Mouse (Mus musculus): ENCODE results near the gene Padi4. TPM values are rescaled to one million over a fixed set of nuclear protein-coding genes. Genes with fewer than 3 reads are reported as not detected.

The Padi4 gene
- polyA plus RNA-seq, 1 experiment from 2014 or later: 0.38 TPM

- Histone ChIP-seq H3K4me2 (ENCODE audit: low read depth, low read length) (no peak overlapping the region), H3K4me1 (ENCODE audit: control insufficient read depth, insufficient read depth, low read length) (peaks cover 16% of the 10 kb centered on the region; the same call in 1 of the 2 replicates), H3K4me3 (ENCODE audit: low read depth, low read length) (no peak overlapping the region), H3K9me3 (ENCODE audit: control insufficient read depth, low read length) (no peaks in the 10 kb centered on the region), H3K27me3 (replicated peaks; ENCODE audit: control insufficient read depth, insufficient read depth, low read length) (no peaks in the 10 kb centered on the region), H3K9ac (ENCODE audit: low read depth, low read length) (no peak overlapping the region), H3K36me3 (ENCODE audit: control insufficient read depth, insufficient read depth, low read length) (no peaks in the 10 kb centered on the region), H3K27ac (replicated peaks; ENCODE audit: low read depth, low read length) (no peak overlapping the region)
- WGBS: 35% methylated on average over 9 of the region's 14 CpGs
- ATAC-seq (ENCODE audit: low read depth) (peak; percentile 37; the same call in 1 of the 2 replicates), DNase-seq (ENCODE audit: low spot score) (peak; percentile 70)
Measured at GRCm38 (mm10) chr4:140812609-140813008, 38.6 kb upstream of the Padi4 start.

DNA sequence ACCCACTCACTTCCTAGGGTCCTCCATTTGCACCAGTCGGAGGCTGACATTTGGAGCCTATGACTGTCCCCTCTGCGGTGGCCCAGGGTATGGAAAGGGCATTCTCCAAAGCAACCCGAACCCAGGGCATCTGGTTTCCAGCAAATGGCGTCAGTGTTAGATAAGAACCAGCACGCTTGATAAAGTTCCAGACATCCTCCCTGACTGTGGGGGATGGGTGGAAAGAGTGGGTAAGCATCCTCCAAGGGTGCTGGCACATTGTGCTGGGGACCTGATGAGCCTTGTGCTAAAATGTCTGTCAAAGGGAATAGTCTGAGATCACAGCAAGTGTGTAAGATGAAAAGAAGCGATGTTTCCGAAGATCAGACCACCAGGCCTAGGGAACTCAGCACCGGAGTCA is 38.2 kb upstream of the Padi4 start:
- 69% methylated on average over 8 of the region's 8 CpGs for WGBS
- DNase-seq (ENCODE audit: low spot score) (no peak), ATAC-seq (ENCODE audit: low read depth) (no peak)
- no peak overlapping the region for H3K27ac ChIP-seq (replicated peaks; ENCODE audit: low read depth, low read length)
- no peaks in the 10 kb centered on the region for H3K27me3 ChIP-seq (replicated peaks; ENCODE audit: control insufficient read depth, insufficient read depth, low read length)
- peaks cover 16% of the 10 kb centered on the region; the same call in 1 of the 2 replicates for H3K4me1 ChIP-seq (ENCODE audit: control insufficient read depth, insufficient read depth, low read length)
- H3K4me2 ChIP-seq (ENCODE audit: low read depth, low read length): no peak overlapping the region
- H3K9ac ChIP-seq (ENCODE audit: low read depth, low read length): no peak overlapping the region
- H3K9me3 ChIP-seq (ENCODE audit: control insufficient read depth, low read length): no peaks in the 10 kb centered on the region
- H3K4me3 ChIP-seq (ENCODE audit: low read depth, low read length): no peak overlapping the region
- no peaks in the 10 kb centered on the region for H3K36me3 ChIP-seq (ENCODE audit: control insufficient read depth, insufficient read depth, low read length)

- no peak within 1 kb of the TSS for H3K27ac ChIP-seq (replicated peaks; ENCODE audit: low read depth, low read length)
- ATAC-seq (ENCODE audit: low read depth) (no peak), DNase-seq (ENCODE audit: low spot score) (no peak)
- H3K4me2 ChIP-seq (ENCODE audit: low read depth, low read length): no peak within 1 kb of the TSS
- H3K4me1 ChIP-seq (ENCODE audit: control insufficient read depth, insufficient read depth, low read length): peaks cover 16% of the 10 kb centered on the region; the same call in 1 of the 2 replicates
- WGBS: 72% methylated on average over 15 of the region's 16 CpGs
- H3K27me3 ChIP-seq (replicated peaks; ENCODE audit: control insufficient read depth, insufficient read depth, low read length): no peaks in the 10 kb centered on the region
- no peaks in the 10 kb centered on the region for H3K36me3 ChIP-seq (ENCODE audit: control insufficient read depth, insufficient read depth, low read length)
- no peaks in the 10 kb centered on the region for H3K9me3 ChIP-seq (ENCODE audit: control insufficient read depth, low read length)
- H3K4me3 ChIP-seq (ENCODE audit: low read depth, low read length): no peak within 1 kb of the TSS
- H3K9ac ChIP-seq (ENCODE audit: low read depth, low read length): no peak within 1 kb of the TSS
Measured at GRCm38 (mm10) chr4:140810458-140811260, 36.6 kb upstream of the Padi4 start, which contains the start of gene Padi3. Gene Padi3 (minus strand): TSS chr4:140810648.

GRCm38 (mm10) chr4:140809118-140809517 is 35.1 kb upstream of the Padi4 start:
- H3K4me1 ChIP-seq (ENCODE audit: control insufficient read depth, insufficient read depth, low read length): 0 out of 2 replicates have a peak, but pooled peaks cover 9% of the 10 kb centered on the region
- H3K4me2 ChIP-seq (ENCODE audit: low read depth, low read length): no peak overlapping the region
- ATAC-seq (ENCODE audit: low read depth): no peak
- WGBS: 68% methylated on average over 6 of the region's 8 CpGs
- no peak for DNase-seq (ENCODE audit: low spot score)
- H3K27ac ChIP-seq (replicated peaks; ENCODE audit: low read depth, low read length): no peak overlapping the region
- H3K27me3 ChIP-seq (replicated peaks; ENCODE audit: control insufficient read depth, insufficient read depth, low read length): no peaks in the 10 kb centered on the region
- no peaks in the 10 kb centered on the region for H3K36me3 ChIP-seq (ENCODE audit: control insufficient read depth, insufficient read depth, low read length)
- H3K9me3 ChIP-seq (ENCODE audit: control insufficient read depth, low read length): no peaks in the 10 kb centered on the region
- no peak overlapping the region for H3K9ac ChIP-seq (ENCODE audit: low read depth, low read length)
- no peak overlapping the region for H3K4me3 ChIP-seq (ENCODE audit: low read depth, low read length)

GRCm38 (mm10) chr4:140804601-140805000 is 30.6 kb upstream of the Padi4 start:
- no peak overlapping the region for H3K27ac ChIP-seq (replicated peaks; ENCODE audit: low read depth, low read length)
- no peaks in the 10 kb centered on the region for H3K9me3 ChIP-seq (ENCODE audit: control insufficient read depth, low read length)
- no peak overlapping the region for H3K4me3 ChIP-seq (ENCODE audit: low read depth, low read length)
- 83% methylated on average over 9 of the region's 9 CpGs for WGBS
- DNase-seq (ENCODE audit: low spot score): no peak
- H3K27me3 ChIP-seq (replicated peaks; ENCODE audit: control insufficient read depth, insufficient read depth, low read length): no peaks in the 10 kb centered on the region
- H3K4me1 ChIP-seq (ENCODE audit: control insufficient read depth, insufficient read depth, low read length): no peaks in the 10 kb centered on the region
- no peaks in the 10 kb centered on the region for H3K36me3 ChIP-seq (ENCODE audit: control insufficient read depth, insufficient read depth, low read length)
- no peak overlapping the region for H3K4me2 ChIP-seq (ENCODE audit: low read depth, low read length)
- no peak overlapping the region for H3K9ac ChIP-seq (ENCODE audit: low read depth, low read length)
- ATAC-seq (ENCODE audit: low read depth): no peak

GRCm38 (mm10) chr4:140801364-140801763 is 27.3 kb upstream of the Padi4 start:
- H3K9ac ChIP-seq (ENCODE audit: low read depth, low read length): no peak overlapping the region
- H3K4me2 ChIP-seq (ENCODE audit: low read depth, low read length): no peak overlapping the region
- no peaks in the 10 kb centered on the region for H3K27me3 ChIP-seq (replicated peaks; ENCODE audit: control insufficient read depth, insufficient read depth, low read length)
- H3K4me3 ChIP-seq (ENCODE audit: low read depth, low read length): no peak overlapping the region
- no peak overlapping the region for H3K27ac ChIP-seq (replicated peaks; ENCODE audit: low read depth, low read length)
- H3K4me1 ChIP-seq (ENCODE audit: control insufficient read depth, insufficient read depth, low read length): no peaks in the 10 kb centered on the region
- DNase-seq (ENCODE audit: low spot score): no peak
- H3K9me3 ChIP-seq (ENCODE audit: control insufficient read depth, low read length): no peaks in the 10 kb centered on the region
- WGBS: 58% methylated on average over 3 of the region's 3 CpGs
- H3K36me3 ChIP-seq (ENCODE audit: control insufficient read depth, insufficient read depth, low read length): no peaks in the 10 kb centered on the region
- ATAC-seq (ENCODE audit: low read depth): no peak

DNA sequence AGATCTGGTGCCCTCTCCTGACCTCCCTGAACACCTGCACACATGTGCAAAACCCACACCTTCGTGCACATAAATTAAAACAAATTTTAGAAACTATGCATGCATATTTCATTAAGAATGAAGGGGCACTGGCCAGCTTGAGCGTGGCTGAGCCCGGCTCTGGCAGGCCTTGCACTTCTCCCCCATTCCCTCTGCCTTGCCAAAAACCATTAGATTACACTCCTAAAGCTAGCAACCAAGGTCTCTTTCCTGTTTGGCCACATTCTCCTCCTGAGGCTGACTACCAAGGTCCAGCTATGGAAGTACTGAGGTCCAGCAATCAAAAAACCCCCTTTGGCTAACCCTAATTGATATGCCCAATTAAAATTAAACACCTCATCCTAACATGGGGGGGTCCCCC is 22.8 kb upstream of the Padi4 start:
- no peaks in the 10 kb centered on the region for H3K4me1 ChIP-seq (ENCODE audit: control insufficient read depth, insufficient read depth, low read length)
- no peak for ATAC-seq (ENCODE audit: low read depth)
- no peak overlapping the region for H3K4me2 ChIP-seq (ENCODE audit: low read depth, low read length)
- H3K36me3 ChIP-seq (ENCODE audit: control insufficient read depth, insufficient read depth, low read length): no peaks in the 10 kb centered on the region
- no peak overlapping the region for H3K4me3 ChIP-seq (ENCODE audit: low read depth, low read length)
- WGBS: 80% methylated on average over 3 of the region's 3 CpGs
- no peak overlapping the region for H3K9ac ChIP-seq (ENCODE audit: low read depth, low read length)
- H3K9me3 ChIP-seq (ENCODE audit: control insufficient read depth, low read length): no peaks in the 10 kb centered on the region
- no peak overlapping the region for H3K27ac ChIP-seq (replicated peaks; ENCODE audit: low read depth, low read length)
- no peaks in the 10 kb centered on the region for H3K27me3 ChIP-seq (replicated peaks; ENCODE audit: control insufficient read depth, insufficient read depth, low read length)
- no peak for DNase-seq (ENCODE audit: low spot score)

DNA sequence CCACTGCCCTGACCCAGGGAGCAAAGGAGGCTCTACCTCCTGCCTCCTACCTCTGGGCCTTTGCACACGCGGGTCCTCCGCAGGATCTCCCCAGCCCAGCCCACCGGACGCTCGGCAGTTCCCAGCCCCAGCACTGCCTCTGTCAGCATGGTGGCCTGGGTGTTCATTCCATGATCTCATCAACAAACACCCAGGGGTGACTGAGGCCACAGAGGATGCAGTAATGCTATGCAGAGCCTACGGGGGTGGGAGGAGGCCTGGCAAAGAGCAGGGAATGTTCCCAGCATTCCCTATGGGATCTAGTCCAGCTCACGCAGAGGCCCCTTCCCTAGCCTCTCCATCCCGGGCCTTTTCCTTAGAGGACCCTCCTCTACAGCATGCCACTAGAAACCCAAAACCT is 20.6 kb upstream of the Padi4 start:
- H3K4me3 ChIP-seq (ENCODE audit: low read depth, low read length): no peak overlapping the region
- no peaks in the 10 kb centered on the region for H3K9me3 ChIP-seq (ENCODE audit: control insufficient read depth, low read length)
- no peak overlapping the region for H3K4me2 ChIP-seq (ENCODE audit: low read depth, low read length)
- WGBS: 67% methylated on average over 9 of the region's 9 CpGs
- H3K36me3 ChIP-seq (ENCODE audit: control insufficient read depth, insufficient read depth, low read length): no peaks in the 10 kb centered on the region
- DNase-seq (ENCODE audit: low spot score): no peak
- ATAC-seq (ENCODE audit: low read depth): no peak
- no peak overlapping the region for H3K27ac ChIP-seq (replicated peaks; ENCODE audit: low read depth, low read length)
- H3K9ac ChIP-seq (ENCODE audit: low read depth, low read length): no peak overlapping the region
- no peaks in the 10 kb centered on the region for H3K27me3 ChIP-seq (replicated peaks; ENCODE audit: control insufficient read depth, insufficient read depth, low read length)
- H3K4me1 ChIP-seq (ENCODE audit: control insufficient read depth, insufficient read depth, low read length): no peaks in the 10 kb centered on the region

DNA sequence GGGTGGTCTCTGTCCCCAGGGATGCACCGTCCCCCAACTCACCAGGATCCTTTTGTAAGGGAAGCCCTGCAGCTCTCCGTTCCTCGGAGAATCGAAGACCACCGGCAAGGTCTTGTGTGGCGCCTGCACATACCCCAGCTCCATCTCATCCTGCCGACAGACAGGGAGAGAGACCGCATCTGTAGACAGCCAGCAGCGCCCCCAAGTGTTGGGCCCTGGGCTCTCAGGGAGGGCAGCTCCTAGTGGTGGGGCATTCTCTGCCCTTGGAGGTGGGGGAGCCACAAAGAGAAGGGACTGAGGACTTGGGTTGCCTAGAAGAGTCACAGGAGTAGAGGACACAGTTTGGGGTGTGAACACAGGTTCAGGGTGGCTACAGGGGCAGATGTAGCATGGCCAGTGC is 19.8 kb upstream of the Padi4 start:
- H3K36me3 ChIP-seq (ENCODE audit: control insufficient read depth, insufficient read depth, low read length): no peaks in the 10 kb centered on the region
- DNase-seq (ENCODE audit: low spot score) (no peak), ATAC-seq (ENCODE audit: low read depth) (no peak)
- H3K4me3 ChIP-seq (ENCODE audit: low read depth, low read length): no peak overlapping the region
- 53% methylated on average over 9 of the region's 9 CpGs for WGBS
- H3K9me3 ChIP-seq (ENCODE audit: control insufficient read depth, low read length): no peaks in the 10 kb centered on the region
- H3K4me1 ChIP-seq (ENCODE audit: control insufficient read depth, insufficient read depth, low read length): no peaks in the 10 kb centered on the region
- H3K27ac ChIP-seq (replicated peaks; ENCODE audit: low read depth, low read length): no peak overlapping the region
- H3K4me2 ChIP-seq (ENCODE audit: low read depth, low read length): no peak overlapping the region
- no peaks in the 10 kb centered on the region for H3K27me3 ChIP-seq (replicated peaks; ENCODE audit: control insufficient read depth, insufficient read depth, low read length)
- no peak overlapping the region for H3K9ac ChIP-seq (ENCODE audit: low read depth, low read length)

All from embryonic facial prominence, embryonic 14.5 days (tissue).